Mouse (Mus musculus) erythroblast, adult 5-6 weeks (primary cell): Measurements from ENCODE around the gene Bloc1s6. TPM values are rescaled to one million over a fixed set of nuclear protein-coding genes. Genes with fewer than 3 reads are reported as not detected.

ENCODE experiments used
- ATAC-seq: replicated peaks from 2 replicates; pipeline ENCODE4 v1.8.0; 2016; ENCODE audit warnings: moderate number of reproducible peaks, mild to moderate bottlenecking, moderate TSS enrichment, inconsistent platforms; ENCODE audit not compliant: poor library complexity, low FRiP score, severe bottlenecking
- total RNA-seq, 2 experiments: library from RNA; stranded (forward) in 1 of 2; stranded (reverse) in 1 of 2; fragments of 150-400 nt in 1 of 2; fragments of 200-764, 138-1000 nt in 1 of 2; gene quantifications; 2 replicates each; pipeline versions ENCODE4 v1.2.3 to v1.2.4; 2015 to 2017; ENCODE audit warnings: low replicate concordance in 2 of 2

The Bloc1s6 gene
- total RNA-seq (2015; ENCODE audit: low replicate concordance) (3.1 and 20.2 TPM in 2 replicates), total RNA-seq (2017; ENCODE audit: low replicate concordance) (5.0 and 5.4 TPM in 2 replicates)

- peak; percentile 92 for ATAC-seq
Observed at GRCm38 (mm10) chr2:122737894-122738830, at the start of gene Bloc1s6. TSS of gene Bloc1s6 (plus strand) at chr2:122738503.

GRCm38 (mm10) chr2:122697526-122697925 is 40.8 kb upstream of the Bloc1s6 start:
- no peak for ATAC-seq

- ATAC-seq, result no peak
Observed at GRCm38 (mm10) chr2:122701012-122701411, 37.3 kb upstream of the Bloc1s6 start.

- no peak for ATAC-seq
Observed at GRCm38 (mm10) chr2:122701871-122702180, 36.5 kb upstream of the Bloc1s6 start.

GRCm38 (mm10) chr2:122702181-122703036 is 35.9 kb upstream of the Bloc1s6 start, which contains the start of gene Slc30a4:
TSS of gene Slc30a4 (minus strand) at chr2:122702663.
- no peak for ATAC-seq

GRCm38 (mm10) chr2:122704572-122704971 is 33.7 kb upstream of the Bloc1s6 start:
- ATAC-seq, result no peak

GRCm38 (mm10) chr2:122708080-122708479 is 30.2 kb upstream of the Bloc1s6 start:
- ATAC-seq, result no peak

GRCm38 (mm10) chr2:122709156-122709555 is 29.1 kb upstream of the Bloc1s6 start:
- ATAC-seq, result no peak

- ATAC-seq, result no peak
Observed at GRCm38 (mm10) chr2:122711911-122712310, 26.4 kb upstream of the Bloc1s6 start.

- ATAC-seq, result no peak
Observed at GRCm38 (mm10) chr2:122712848-122713247, 25.5 kb upstream of the Bloc1s6 start.

- no peak for ATAC-seq
Observed at GRCm38 (mm10) chr2:122715148-122715692, 23.1 kb upstream of the Bloc1s6 start.

GRCm38 (mm10) chr2:122716301-122716842 is 21.9 kb upstream of the Bloc1s6 start:
- ATAC-seq, result no peak

- ATAC-seq, result no peak
Observed at GRCm38 (mm10) chr2:122719232-122719631, 19.1 kb upstream of the Bloc1s6 start.

GRCm38 (mm10) chr2:122720564-122720963 is 17.7 kb upstream of the Bloc1s6 start:
- no peak for ATAC-seq

- peak; percentile 62 for ATAC-seq
Observed at GRCm38 (mm10) chr2:122725604-122726003, 12.7 kb upstream of the Bloc1s6 start.

- no peak for ATAC-seq
Observed at GRCm38 (mm10) chr2:122731456-122731855, 6.8 kb upstream of the Bloc1s6 start.

GRCm38 (mm10) chr2:122739023-122739422 is 720 bp downstream of the Bloc1s6 start:
- ATAC-seq, result no peak

- ATAC-seq, result no peak
Observed at GRCm38 (mm10) chr2:122746461-122746860, 8.2 kb downstream of the Bloc1s6 start.

- peak; percentile 81 for ATAC-seq
Observed at GRCm38 (mm10) chr2:122753739-122754343, 15.5 kb downstream of the Bloc1s6 start.

- ATAC-seq, result no peak
Observed at GRCm38 (mm10) chr2:122759791-122760190, 21.5 kb downstream of the Bloc1s6 start.
